Mouse (Mus musculus): ENCODE measurements around the gene Nfkbib. TPM values are rescaled to one million over a fixed set of nuclear protein-coding genes. Genes with fewer than 3 reads are reported as not detected.

Nfkbib gene
- polyA plus RNA-seq, 1 experiment from 2014 or later, result 38.9 TPM

GRCm38 (mm10) chr7:28765211-28765610, 2.1 kb downstream of the Nfkbib start:
- Histone ChIP-seq H3K9ac (no peak overlapping the region), H3K4me2 (replicated peaks) (peak overlapping the region; percentile 55), H3K4me1 (peaks cover 12% of the 10 kb centered on the region), H3K4me3 (peak overlapping the region; percentile 63), H3K9me3 (no peaks in the 10 kb centered on the region), H3K27me3 (no peaks in the 10 kb centered on the region), H3K27ac (no peak overlapping the region), H3K36me3 (peaks cover 19% of the 10 kb centered on the region)
- WGBS, result 81% methylated on average over 6 of the region's 6 CpGs
- no peak for ATAC-seq (ENCODE audit: insufficient number of reproducible peaks, insufficient read depth, low FRiP score, low TSS enrichment)

GRCm38 (mm10) chr7:28761907-28762306, 5.4 kb downstream of the Nfkbib start:
- Histone ChIP-seq H3K27ac (no peak overlapping the region), H3K27me3 (peaks cover under 1% of the 10 kb centered on the region; the same call in 1 of the 2 replicates), H3K9me3 (no peaks in the 10 kb centered on the region), H3K4me1 (peaks cover 6% of the 10 kb centered on the region), H3K4me3 (no peak overlapping the region), H3K4me2 (replicated peaks) (no peak overlapping the region), H3K36me3 (peaks cover 38% of the 10 kb centered on the region), H3K9ac (no peak overlapping the region)
- ATAC-seq (ENCODE audit: insufficient number of reproducible peaks, insufficient read depth, low FRiP score, low TSS enrichment), result no peak
- 89% methylated on average over 9 of the region's 9 CpGs for WGBS

- Histone ChIP-seq H3K27me3 (peaks cover 18% of the 10 kb centered on the region), H3K4me3 (no peak overlapping the region), H3K27ac (no peak overlapping the region), H3K36me3 (peaks cover 43% of the 10 kb centered on the region), H3K4me2 (replicated peaks) (no peak overlapping the region), H3K9me3 (no peaks in the 10 kb centered on the region), H3K9ac (no peak overlapping the region), H3K4me1 (peaks cover 6% of the 10 kb centered on the region; the same call in 1 of the 2 replicates)
- no peak for ATAC-seq (ENCODE audit: insufficient number of reproducible peaks, insufficient read depth, low FRiP score, low TSS enrichment)
- 82% methylated on average over 13 of the region's 13 CpGs for WGBS
Measured at GRCm38 (mm10) chr7:28758623-28759022, 8.7 kb downstream of the Nfkbib start.

GRCm38 (mm10) chr7:28756079-28756478, 11.2 kb downstream of the Nfkbib start, which contains the start of gene Ccer2:
Gene Ccer2 (plus strand): TSS chr7:28756174.
- H3K27ac ChIP-seq, result no peak within 1 kb of the TSS
- peaks cover 46% of the 10 kb centered on the region for H3K36me3 ChIP-seq
- peaks cover 6% of the 10 kb centered on the region; the same call in 1 of the 2 replicates for H3K4me1 ChIP-seq
- no peak within 1 kb of the TSS for H3K9ac ChIP-seq
- ATAC-seq (ENCODE audit: insufficient number of reproducible peaks, insufficient read depth, low FRiP score, low TSS enrichment), result no peak
- no peak within 1 kb of the TSS for H3K4me3 ChIP-seq
- peaks cover 18% of the 10 kb centered on the region for H3K27me3 ChIP-seq
- WGBS, result 2% methylated on average over 17 of the region's 17 CpGs
- H3K9me3 ChIP-seq, result no peaks in the 10 kb centered on the region
- peak within 1 kb of the TSS; percentile 31 for H3K4me2 ChIP-seq (replicated peaks)

GRCm38 (mm10) chr7:28749935-28750334, 17.4 kb downstream of the Nfkbib start:
- ATAC-seq (ENCODE audit: insufficient number of reproducible peaks, insufficient read depth, low FRiP score, low TSS enrichment), result no peak
- H3K4me3 ChIP-seq, result no peak overlapping the region
- no peak overlapping the region for H3K4me2 ChIP-seq (replicated peaks)
- no peak overlapping the region for H3K9ac ChIP-seq
- peaks cover 54% of the 10 kb centered on the region for H3K36me3 ChIP-seq
- 94% methylated on average over 7 of the region's 7 CpGs for WGBS
- no peak overlapping the region for H3K27ac ChIP-seq
- no peaks in the 10 kb centered on the region for H3K27me3 ChIP-seq
- H3K9me3 ChIP-seq, result no peaks in the 10 kb centered on the region
- H3K4me1 ChIP-seq, result 0 out of 2 replicates have a peak, but pooled peaks cover 4% of the 10 kb centered on the region

- Histone ChIP-seq H3K4me2 (replicated peaks) (peak within 1 kb of the TSS; percentile 92), H3K4me3 (peak within 1 kb of the TSS; percentile 62), H3K27ac (peak within 1 kb of the TSS; percentile 80), H3K9ac (peak within 1 kb of the TSS; percentile 81), H3K9me3 (no peaks in the 10 kb centered on the region), H3K27me3 (no peaks in the 10 kb centered on the region), H3K36me3 (peaks cover 50% of the 10 kb centered on the region), H3K4me1 (peaks cover 8% of the 10 kb centered on the region)
- ATAC-seq (ENCODE audit: insufficient number of reproducible peaks, insufficient read depth, low FRiP score, low TSS enrichment), result peak; percentile 95
- under 1% methylated on average over 39 of the region's 39 CpGs for WGBS
Measured at GRCm38 (mm10) chr7:28741709-28742438, 25.4 kb downstream of the Nfkbib start, which contains the start of the genes Mrps12 and Sars2. Gene Mrps12 (minus strand): TSS chr7:28741820. Gene Sars2 (plus strand): TSS chr7:28741992.

- 1% methylated on average over 13 of the region's 13 CpGs for WGBS
Measured at GRCm38 (mm10) chr7:28741368-28741708, 26.0 kb downstream of the Nfkbib start.

GRCm38 (mm10) chr7:28740949-28741348, 26.4 kb downstream of the Nfkbib start:
- no peak for ATAC-seq (ENCODE audit: insufficient number of reproducible peaks, insufficient read depth, low FRiP score, low TSS enrichment)
- H3K4me1 ChIP-seq, result peaks cover 8% of the 10 kb centered on the region
- peak overlapping the region; percentile 62 for H3K4me3 ChIP-seq
- peak overlapping the region; percentile 92 for H3K4me2 ChIP-seq (replicated peaks)
- H3K9me3 ChIP-seq, result no peaks in the 10 kb centered on the region
- WGBS, result 36% methylated on average over 9 of the region's 9 CpGs
- H3K36me3 ChIP-seq, result peaks cover 49% of the 10 kb centered on the region
- H3K27ac ChIP-seq, result peak overlapping the region; percentile 57; the same call in 1 of the 2 replicates
- H3K27me3 ChIP-seq, result no peaks in the 10 kb centered on the region
- H3K9ac ChIP-seq, result peak overlapping the region; percentile 81

More at GRCm38 (mm10) chr7:28741368-28741708, 26.0 kb downstream of the Nfkbib start:
- H3K4me2 ChIP-seq (replicated peaks), result peak overlapping the region; percentile 92
- H3K27ac ChIP-seq, result peak overlapping the region; percentile 57; the same call in 1 of the 2 replicates
- H3K27me3 ChIP-seq, result no peaks in the 10 kb centered on the region
- H3K4me3 ChIP-seq, result peak overlapping the region; percentile 62
- peak overlapping the region; percentile 81 for H3K9ac ChIP-seq
- H3K36me3 ChIP-seq, result peaks cover 50% of the 10 kb centered on the region
- peaks cover 8% of the 10 kb centered on the region for H3K4me1 ChIP-seq
- no peak for ATAC-seq (ENCODE audit: insufficient number of reproducible peaks, insufficient read depth, low FRiP score, low TSS enrichment)
- no peaks in the 10 kb centered on the region for H3K9me3 ChIP-seq

- H3K4me3 ChIP-seq, result 0 out of 2 replicates have a peak overlapping the region, but pooled peaks have one; percentile 7
- 97% methylated on average over 21 of the region's 21 CpGs for WGBS
- no peaks in the 10 kb centered on the region for H3K27me3 ChIP-seq
- peak overlapping the region; percentile 33 for H3K9ac ChIP-seq
- no peak overlapping the region for H3K4me2 ChIP-seq (replicated peaks)
- H3K9me3 ChIP-seq, result no peaks in the 10 kb centered on the region
- no peak for ATAC-seq (ENCODE audit: insufficient number of reproducible peaks, insufficient read depth, low FRiP score, low TSS enrichment)
- peaks cover 44% of the 10 kb centered on the region for H3K36me3 ChIP-seq
- no peak overlapping the region for H3K27ac ChIP-seq
- H3K4me1 ChIP-seq, result peaks cover 8% of the 10 kb centered on the region
Measured at GRCm38 (mm10) chr7:28739829-28740228, 27.5 kb downstream of the Nfkbib start.

- Histone ChIP-seq H3K4me2 (replicated peaks) (no peak overlapping the region), H3K9me3 (no peaks in the 10 kb centered on the region), H3K27ac (no peak overlapping the region), H3K9ac (no peak overlapping the region), H3K36me3 (peaks cover 44% of the 10 kb centered on the region), H3K4me3 (no peak overlapping the region), H3K4me1 (peaks cover 14% of the 10 kb centered on the region), H3K27me3 (no peaks in the 10 kb centered on the region)
- no peak for ATAC-seq (ENCODE audit: insufficient number of reproducible peaks, insufficient read depth, low FRiP score, low TSS enrichment)
- 80% methylated on average over 6 of the region's 6 CpGs for WGBS
Measured at GRCm38 (mm10) chr7:28735701-28736100, 31.6 kb downstream of the Nfkbib start.

- H3K4me3 ChIP-seq, result peak overlapping the region; percentile 44
- H3K27me3 ChIP-seq, result no peaks in the 10 kb centered on the region
- no peak overlapping the region for H3K27ac ChIP-seq
- 10% methylated on average over 11 of the region's 11 CpGs for WGBS
- peak overlapping the region; percentile 54 for H3K9ac ChIP-seq
- peaks cover 26% of the 10 kb centered on the region for H3K36me3 ChIP-seq
- no peaks in the 10 kb centered on the region for H3K9me3 ChIP-seq
- H3K4me2 ChIP-seq (replicated peaks), result peak overlapping the region; percentile 75
- H3K4me1 ChIP-seq, result peaks cover 12% of the 10 kb centered on the region
- ATAC-seq (ENCODE audit: insufficient number of reproducible peaks, insufficient read depth, low FRiP score, low TSS enrichment), result no peak
Measured at GRCm38 (mm10) chr7:28733211-28733610, 34.1 kb downstream of the Nfkbib start.
